Mouse (Mus musculus) layer of hippocampus, postnatal 14 days (tissue): Measurements from ENCODE around the gene Vipas39. TPM values are rescaled to one million over a fixed set of nuclear protein-coding genes. Genes with fewer than 3 reads are reported as not detected.
A peak's percentile ranks its signal among the peaks of the same experiment; 100 is the strongest.
"Not testable (repeated sequence)": the region's sequence is repeated elsewhere in the genome, so short reads cannot be mapped to it uniquely, and the experiment has no call there.

Experiments used
- DNase-seq, 2 experiments: peaks; one replicate each; pipeline ENCODE4 v3.0.0; 2021 to 2022; ENCODE audit warnings: low spot score in 2 of 2, mixed read lengths in 1 of 2
- total RNA-seq, 2 experiments: library from RNA; stranded (reverse); gene quantifications; 2 replicates each; pipeline ENCODE4 v1.2.3; 2021

Vipas39 gene
- total RNA-seq, 2 experiments from 2014 or later = 57.5 to 66.0 TPM

DNA sequence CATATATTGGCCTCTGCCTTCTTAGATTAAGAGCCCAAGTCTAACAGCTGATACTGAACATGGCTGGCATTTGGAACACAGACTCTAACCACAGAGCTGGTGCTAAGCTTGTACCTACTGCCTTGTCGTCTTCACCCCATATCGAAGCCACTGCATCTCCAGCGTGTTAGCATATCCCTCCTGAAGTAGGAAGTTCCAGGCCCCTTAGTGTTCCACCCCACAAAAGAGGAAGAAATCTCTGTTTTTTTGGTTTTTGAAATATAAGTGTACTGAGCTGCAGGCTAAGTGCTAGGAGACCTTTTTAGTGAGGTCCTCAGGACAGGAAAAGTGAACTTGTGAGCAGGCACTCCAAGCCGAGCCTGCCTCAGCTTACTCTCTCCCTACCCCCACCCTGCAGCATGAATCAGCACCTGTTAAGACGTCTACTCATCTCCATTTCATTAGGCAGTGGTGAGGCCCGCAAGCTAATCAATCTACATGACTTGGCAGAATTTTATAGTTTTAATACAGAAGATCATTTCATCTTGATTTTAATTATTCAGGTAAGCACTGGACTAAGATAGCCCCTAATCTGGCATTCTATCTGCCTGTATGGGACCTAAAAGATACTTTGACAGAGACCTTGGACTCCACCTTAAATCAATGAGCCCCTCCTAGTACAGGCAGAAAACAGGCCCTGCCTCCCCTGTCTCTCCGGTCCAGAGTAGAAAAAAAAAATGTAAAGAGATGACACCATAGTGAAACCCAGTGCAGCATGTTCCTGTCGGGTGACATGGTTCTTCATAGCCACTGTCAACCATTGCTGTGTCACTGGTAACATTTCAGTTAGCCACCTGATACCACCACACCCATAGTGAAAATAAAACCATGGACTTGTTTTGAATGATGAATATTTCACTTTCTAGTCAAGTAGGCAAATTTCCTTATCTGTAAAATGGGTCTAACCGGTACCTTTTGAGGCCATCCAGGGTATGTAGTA lies 9.1 kb upstream of the Vipas39 start:
- DNase-seq = no peak

DNA sequence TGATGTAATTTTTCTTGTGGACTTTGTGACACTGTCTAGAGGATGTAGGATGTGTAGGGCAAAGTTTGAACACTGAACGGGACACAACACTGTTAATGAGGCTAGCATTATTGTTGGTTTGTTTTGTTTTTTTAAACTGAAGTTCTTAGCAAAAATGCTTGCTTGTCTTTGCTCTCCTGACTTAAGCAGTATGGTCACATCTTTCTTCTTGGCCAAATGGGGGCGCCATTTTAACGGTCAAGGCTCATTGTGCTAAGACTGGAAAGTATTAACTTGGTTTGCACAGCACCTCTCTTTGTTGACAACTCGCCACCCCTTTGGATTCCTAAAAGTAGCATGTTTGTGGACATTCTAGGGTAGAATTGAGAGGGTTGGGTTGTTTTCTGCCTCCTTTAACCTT lies 1.6 kb upstream of the Vipas39 start:
- DNase-seq = peak in 1 of 2 experiments; percentile 42

DNA sequence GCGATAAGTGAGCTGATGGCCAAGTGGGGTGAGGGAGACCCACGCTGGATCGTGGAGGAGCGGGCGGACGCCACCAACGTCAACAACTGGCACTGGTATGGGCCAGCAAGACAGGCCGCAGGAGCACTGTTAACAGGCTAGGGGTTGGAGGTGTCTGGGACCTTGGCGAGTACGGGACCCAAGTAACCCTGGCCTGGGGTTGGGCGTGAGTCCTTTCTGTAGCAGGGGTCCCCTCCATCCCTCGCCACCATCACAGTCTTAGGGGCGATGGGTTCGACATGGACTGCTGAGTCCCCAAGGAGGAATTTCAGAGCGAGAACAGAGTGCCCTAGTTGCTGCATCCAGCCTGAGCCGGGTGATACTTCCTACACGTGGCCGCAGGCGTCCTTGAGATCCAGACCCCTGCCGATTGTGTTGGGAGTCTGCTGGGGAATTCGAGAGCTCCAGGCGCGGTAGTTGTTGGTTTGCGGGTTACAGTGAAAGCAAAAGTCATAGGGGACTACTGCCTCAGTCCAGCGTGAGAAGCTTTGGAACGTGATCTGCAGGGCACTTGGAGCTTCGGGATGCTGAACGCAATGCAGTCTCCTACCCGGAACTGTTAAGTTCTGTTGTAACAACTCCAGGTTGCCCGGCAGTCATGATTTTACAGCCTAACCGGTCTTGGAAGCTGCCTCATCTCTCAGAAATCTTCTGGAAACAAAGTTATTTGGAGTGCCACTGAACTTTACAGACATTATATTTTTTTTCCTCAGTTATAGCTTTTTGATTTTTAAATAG lies 959 bp upstream of the Vipas39 start:
- DNase-seq = no peak

DNA sequence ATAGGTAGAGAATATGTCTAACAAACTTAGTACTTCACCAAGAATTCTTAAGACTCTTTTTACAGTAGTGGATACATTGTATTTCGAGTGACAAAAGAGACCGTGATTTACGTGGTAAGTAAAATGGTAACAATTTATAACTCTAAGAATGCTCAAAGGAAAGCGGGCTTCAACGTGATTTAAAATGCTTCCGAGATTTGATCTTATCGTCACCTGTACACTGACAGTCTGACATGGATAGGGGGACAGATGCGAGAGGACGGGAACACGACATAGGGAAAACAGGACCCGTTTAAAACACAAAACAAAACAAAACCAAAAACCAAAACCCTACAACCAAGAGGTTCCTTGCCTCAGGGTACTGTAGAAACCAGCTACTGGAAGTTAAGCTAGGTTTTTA lies 612 bp downstream of the Vipas39 start:
- DNase-seq = no peak

DNA sequence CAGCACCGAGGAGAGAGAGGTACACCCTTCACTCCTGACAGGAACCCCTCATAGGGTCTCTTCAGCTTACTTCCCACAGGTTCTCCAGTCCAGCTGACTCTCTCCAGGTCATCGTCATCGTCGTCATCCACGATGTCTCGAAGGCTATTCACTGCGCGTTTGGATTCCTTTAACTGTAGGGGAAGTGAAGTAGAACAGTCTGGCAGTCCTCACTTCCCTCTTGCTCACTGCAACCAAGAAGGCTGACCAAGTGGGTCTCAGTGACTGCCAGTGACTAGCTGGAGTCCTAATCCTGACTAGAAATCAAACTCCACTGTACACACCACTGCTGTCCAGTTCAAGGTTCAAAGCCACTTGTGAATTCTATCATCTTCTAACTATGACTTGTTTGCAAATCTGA lies 5.5 kb downstream of the Vipas39 start:
- no peak for DNase-seq

DNA sequence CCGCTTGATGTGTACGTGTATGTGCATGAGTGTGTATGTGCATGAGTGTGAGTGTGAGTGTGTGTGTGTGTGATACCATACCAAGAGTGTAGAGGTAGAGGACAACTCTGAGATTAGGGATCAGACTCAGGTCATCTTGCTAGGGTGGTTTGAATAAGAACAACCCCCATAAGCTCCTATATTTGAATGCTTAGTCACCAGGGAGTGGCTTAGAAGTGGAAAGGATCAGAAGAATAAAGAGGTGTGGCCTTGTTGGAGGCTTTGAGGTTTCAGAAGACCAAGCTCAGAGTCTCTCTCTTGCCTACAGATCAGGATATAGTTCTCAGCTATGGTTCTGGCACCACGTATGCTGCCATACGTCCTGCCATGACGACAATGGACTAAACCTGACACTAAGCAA lies 9.4 kb downstream of the Vipas39 start:
- DNase-seq = no peak

DNA sequence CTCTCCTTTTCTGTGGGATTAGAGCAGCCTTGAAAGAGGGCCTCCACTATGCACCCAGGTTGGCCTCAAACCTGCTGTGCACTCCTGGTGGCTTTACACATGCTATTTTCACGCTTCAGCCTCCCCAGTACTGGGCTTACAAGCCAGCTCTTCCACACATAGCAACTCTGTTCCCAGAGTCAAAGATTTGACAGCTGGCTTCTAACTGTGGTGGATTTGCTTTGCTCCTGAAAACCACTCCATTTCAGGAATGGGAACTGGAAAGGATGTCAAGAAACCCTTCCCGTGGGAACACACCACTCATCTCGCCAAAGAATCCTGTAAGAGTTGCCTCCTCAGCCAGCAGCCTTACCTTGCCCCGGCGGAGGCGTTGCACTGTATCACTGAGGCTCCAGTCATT lies 12.2 kb downstream of the Vipas39 start:
- DNase-seq = no peak

DNA sequence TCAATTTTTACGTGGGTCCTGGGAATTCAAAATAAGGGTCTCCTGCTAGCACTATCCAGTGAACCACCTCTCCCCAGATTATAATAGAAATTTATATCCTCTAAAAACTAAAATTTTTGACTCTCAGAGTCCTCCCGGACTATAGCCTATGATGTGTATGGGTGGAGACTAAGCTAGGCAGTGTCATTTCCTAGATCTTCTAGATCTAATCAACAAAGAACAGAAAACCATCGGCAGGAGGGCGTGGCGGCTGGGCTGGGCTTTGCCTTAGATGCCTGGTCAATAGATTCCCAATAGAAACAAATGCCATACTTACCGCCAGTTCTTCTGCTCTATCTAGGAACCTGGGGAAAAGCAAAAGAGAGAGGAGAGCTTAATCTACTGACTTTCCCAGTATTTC lies 15.9 kb downstream of the Vipas39 start:
- no peak for DNase-seq

DNA sequence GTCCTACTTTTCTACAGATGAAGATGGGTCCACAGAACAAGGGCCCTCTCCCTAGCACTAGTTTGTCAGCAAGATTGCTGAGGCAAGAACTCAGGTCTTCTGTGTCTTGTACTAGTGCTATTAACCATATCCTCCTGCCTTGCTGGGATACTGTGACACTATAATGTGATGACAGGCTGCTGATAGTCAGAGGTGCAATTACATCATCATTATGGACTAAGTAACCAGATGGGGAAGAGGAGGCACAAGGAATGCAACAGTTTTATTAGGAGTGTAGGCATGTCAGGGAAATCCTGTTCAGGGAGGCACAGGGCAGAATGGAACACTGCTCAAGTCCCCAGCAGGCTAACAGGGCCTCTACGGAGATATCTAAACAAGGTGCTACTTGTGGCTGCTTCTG lies 27.4 kb downstream of the Vipas39 start, which contains the start of gene Noxred1:
Noxred1 (minus strand) TSS at position 101 of the 400 bp plus-strand sequence.
- no peak for DNase-seq

DNA sequence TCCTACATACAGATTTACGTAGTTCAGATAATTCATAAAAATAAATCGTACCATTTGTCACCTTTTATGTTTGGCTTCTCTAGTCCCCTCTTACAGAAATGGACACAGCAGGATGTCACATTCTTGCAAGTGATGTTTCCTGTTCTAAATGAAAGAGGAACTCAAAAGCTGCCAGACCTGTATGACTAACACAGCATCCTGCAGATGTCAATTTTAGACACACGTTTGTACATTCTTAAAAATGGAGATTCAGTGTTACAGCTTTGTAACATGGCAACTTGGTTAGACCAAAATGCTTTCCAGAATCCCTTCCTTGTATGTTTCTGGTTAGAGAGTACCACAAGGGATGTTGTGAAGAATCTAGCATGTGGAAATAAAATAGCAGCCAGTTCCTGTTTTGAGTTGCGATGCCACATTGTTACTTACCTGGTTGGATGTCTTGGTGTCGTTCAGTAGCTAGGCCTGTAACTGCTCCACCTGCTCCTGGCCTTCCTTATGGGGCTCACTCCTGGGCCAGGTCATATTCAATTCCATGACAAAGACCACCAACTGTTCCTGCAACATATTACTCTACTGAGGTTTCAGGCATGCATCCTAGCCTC lies 29.1 kb downstream of the Vipas39 start:
- no peak for DNase-seq

DNA sequence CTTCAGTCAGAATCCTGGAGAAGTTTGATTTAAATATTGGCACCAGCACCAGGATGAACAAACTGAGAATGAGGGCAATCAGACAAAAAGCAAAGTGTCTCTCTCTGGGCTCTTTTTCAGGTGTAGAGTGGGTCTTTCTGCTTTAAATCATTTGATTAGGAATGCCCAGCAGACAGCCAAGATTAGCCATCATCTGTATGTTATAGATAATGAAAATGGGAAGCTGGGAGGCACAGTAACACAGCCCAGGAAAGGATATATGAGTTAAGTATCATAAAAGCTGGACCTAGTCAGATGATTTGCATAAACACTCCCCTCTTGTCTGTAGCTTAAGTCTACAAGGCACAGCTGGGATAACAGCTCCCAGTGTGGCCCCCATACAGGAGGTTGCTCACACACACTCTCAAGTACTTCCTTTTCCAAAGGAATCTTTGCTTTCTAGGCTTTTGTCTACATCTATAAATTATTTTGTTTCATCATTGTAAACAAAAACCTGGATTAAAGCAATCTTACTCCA lies 35.6 kb downstream of the Vipas39 start:
- no peak for DNase-seq

DNA sequence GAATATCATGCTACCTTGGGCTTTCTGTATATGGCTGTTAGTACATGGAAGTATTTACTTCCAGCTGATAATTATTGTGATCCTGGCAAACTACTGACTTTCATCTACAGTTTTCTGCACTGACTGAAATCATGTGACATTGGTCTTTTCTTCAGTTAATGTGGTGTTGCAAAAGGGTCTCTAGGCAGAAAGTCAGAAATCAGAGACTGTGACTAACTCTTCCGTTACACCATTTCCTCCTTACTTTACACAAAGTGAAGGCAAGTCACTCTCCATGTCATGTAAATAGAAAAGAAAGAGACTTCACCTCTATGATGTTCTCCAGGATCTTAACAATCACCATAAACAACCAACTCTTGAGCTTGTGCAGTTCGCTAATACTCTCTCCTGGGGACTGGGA lies 36.4 kb downstream of the Vipas39 start:
- no peak for DNase-seq

DNA sequence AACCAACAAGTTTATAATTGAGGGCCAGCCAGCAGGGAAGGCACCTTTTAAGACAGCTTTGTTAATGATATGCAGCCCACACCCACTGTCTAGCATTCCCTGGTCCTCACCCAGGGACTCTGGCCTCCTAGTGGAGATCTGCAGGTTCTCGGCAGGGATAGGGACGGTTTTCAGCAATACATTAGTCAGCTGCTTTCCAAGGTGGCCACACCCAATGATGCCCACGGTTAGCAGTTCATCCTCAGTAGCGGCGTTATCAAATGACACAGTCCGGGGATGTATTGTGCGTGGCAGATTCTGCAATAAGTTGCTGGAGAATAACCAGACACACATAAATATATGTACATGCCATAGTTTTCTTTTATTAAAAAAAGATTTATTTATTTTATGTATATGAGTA lies 39.3 kb downstream of the Vipas39 start:
- no peak for DNase-seq

DNA sequence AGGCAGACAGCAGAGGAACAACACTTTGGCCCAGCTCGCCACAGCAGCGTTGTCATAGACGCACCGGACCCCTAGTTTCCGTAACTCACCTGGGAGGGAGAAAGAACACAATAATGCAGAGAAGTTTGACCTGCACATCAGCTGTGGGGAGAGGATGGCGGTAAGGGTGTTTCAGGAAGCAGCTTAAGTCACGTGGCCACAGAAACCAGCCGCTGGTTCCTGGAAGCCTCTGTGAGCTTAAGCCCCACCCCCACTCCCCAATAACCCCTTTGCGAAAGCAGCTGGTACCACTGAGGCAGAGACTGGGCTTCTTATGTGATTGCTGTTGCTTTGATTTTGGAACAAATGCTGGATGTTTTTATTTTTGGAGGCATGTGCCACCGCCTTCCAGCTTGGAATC lies 41.1 kb downstream of the Vipas39 start:
- no peak for DNase-seq

DNA sequence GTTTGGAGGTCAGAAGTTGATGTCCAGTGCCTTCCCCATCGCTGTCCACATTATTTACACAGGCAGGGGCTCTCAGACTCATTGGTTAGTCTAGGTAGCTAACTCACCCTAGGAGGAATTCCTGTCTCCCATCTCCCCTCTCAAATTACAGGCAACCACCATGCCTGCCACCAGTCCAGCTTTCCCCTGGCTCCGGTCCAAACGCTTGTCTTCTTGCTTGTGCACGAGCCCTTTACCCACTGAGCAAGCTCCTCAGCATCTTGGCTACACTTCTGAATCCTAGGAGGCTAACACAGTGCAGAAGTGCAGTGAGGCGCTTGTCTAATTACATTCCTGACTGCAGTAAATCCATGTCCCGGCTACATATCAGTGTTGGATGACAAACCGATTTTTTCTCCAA lies 46.7 kb downstream of the Vipas39 start:
- no peak for DNase-seq

DNA sequence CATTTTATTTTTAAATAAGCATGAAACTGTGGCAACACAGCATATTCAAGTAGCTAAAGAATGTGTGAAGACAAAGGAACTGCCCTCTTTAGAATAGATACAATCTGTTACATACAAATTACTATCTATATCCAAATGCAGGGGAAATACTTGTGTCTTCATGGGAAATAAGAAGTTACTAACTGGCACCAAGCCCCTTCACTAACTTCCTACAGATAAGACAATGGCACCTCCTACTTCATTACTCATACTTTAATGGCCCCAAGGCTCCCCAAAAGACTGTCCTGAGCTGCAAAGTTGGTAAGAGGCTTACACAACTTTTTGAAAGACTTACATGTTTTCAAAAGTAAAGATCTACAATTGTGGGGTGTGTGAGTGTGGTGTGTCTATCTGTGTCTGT lies 48.5 kb downstream of the Vipas39 start:
- DNase-seq = no peak

DNA sequence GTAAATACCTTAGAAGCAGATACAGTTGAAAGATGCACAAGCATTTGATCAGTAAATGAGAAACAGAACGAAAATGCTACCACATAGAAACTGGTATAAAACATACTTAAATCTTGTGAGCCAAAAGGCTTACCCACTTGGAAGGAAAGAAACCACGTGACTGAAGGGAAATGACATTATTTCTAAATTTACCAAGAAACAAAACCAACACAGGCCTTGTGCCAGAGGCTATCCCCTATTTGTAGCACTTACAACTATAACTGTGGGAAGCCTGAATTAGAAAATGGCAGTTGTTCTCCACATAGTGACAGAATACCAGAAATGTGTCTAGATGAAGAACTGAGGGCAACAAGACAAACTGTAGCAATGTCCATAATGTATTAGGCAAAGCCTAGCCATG lies 50.0 kb downstream of the Vipas39 start:
- no peak for DNase-seq

DNA sequence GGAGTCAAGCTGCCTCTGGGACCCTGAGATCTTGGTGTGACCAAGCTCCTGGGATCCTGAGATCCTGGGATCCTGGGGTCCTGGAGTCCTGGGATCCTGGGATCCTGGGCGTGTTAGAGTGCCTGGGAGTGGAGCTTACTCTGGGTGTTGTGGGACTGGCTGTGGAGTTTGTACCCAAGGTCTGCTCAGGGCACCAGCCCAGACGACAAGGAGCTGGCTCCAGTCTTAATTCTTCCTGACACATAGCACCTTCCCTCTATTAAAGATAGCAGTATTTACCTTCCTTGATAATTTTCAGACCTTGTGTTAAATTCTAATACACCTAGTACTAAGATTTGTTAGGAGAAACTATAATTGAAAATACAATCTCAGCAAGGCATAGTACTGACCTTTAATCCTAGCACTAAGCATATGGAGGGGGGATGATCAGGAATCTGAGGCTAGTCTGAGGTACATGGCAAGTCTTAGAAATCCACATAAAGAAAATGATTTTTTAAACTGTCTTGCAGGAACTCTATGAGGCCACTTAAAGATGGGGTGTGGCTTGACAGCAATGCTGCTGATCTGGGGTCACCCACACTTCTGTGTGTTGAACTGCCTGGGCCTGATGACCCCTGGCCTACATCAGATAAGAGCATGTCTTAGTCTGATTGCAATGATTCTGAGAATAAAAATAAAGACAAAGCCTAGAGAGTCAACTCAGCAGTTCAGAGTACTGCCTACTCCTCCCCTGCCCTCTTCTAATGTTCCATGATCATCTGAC lies 53.0 kb downstream of the Vipas39 start:
- DNase-seq = no peak

DNA sequence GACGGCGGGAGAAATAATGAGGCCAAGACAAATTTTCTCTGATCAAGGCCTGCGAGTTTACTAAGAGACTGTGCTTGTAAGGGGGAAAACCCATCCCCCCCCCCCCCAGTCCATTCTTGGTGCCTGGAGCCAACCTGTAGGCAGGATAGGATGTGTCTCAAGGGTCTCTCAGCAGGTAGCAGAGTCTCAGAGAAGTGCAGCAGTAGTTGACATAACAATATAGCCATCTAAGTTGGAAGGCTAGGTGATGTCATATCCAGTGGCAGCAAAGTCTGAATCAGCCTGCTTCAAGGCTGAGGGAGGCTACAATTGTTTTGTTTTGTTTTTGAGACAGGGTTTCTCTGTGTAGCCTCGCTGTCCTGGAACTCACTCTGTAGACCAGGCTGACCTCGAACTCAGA lies 60.3 kb downstream of the Vipas39 start:
- not testable (repeated sequence) for DNase-seq

DNA sequence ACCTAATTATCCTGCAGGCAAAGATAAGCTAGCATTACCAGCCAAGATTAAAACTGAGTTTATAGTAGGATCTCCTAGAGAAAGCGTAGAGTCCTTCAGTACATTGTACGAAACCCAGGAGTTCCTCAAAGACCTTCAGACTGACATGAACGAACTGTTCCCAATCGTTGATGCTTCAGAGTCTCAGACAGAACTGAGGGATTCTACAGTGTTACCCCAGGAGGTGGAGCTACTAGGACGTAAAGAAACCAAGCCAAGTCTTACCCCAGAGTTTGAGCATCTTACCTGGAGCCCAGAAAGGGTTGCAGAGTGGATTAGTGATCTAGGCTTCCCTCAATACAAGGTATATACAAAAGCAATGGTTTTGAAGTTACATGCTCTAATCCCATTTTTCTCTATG lies 64.4 kb downstream of the Vipas39 start:
- DNase-seq = no peak
